Mouse (Mus musculus) G1E (cell line): Measurements from ENCODE around the gene Egfl7.

Experiments used
- CTCF ChIP-seq: IDR thresholded peaks from 2 replicates; pipeline ENCODE4 v1.5.1; 2012; ENCODE audit warnings: low read depth, low read length, inconsistent platforms, mixed read lengths
- TAL1 ChIP-seq: conservative IDR thresholded peaks from 2 replicates; pipeline ENCODE4 v1.6.1; 2012; ENCODE audit warnings: low read depth, low read length, inconsistent platforms, mixed read lengths

DNA sequence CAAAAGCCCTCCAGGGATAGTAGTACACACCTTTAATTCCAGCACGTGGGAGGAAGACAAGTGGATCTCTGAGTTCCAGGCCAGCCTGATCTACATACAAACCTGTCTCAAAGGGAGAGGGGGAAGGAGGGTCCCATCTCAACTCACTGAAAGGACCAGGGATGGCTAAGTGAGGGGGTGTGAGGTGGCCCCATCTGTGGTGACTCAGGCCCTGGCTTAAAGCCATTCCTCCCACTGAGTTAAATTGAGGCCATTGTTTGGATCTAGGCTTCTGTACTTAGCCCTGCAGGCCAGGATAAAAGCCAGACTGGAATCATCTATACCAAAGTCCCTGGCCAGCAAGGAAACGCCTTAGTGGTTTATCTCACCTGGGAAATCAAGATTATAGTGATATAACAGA lies 41.4 kb downstream of the Egfl7 start:
- TF ChIP-seq CTCF (no peak), TAL1 (no peak)
